Mouse (Mus musculus) right cerebral cortex, postnatal 14 days (tissue): ENCODE data around the gene Ppp1r12b.

Experiments used
- DNase-seq: peaks from one replicate; pipeline ENCODE4 v3.0.0; 2022

Gene Ppp1r12b

GRCm38 (mm10) chr1:134790716-134791439, 164.9 kb downstream of the Ppp1r12b start:
- no peak for DNase-seq

- no peak for DNase-seq
These were observed 167.6 kb downstream of the Ppp1r12b start for GRCm38 (mm10) chr1:134788096-134788495.

GRCm38 (mm10) chr1:134784911-134785310, 170.8 kb downstream of the Ppp1r12b start:
- no peak for DNase-seq

GRCm38 (mm10) chr1:134784481-134784880, 171.3 kb downstream of the Ppp1r12b start:
- DNase-seq, result no peak

- no peak for DNase-seq
These were observed 171.8 kb downstream of the Ppp1r12b start for GRCm38 (mm10) chr1:134783958-134784357.

- DNase-seq, result no peak
These were observed 172.9 kb downstream of the Ppp1r12b start for GRCm38 (mm10) chr1:134782797-134783196.

- DNase-seq, result no peak
These were observed 177.7 kb downstream of the Ppp1r12b start for GRCm38 (mm10) chr1:134777936-134778548.

- DNase-seq, result no peak
These were observed 178.4 kb downstream of the Ppp1r12b start for GRCm38 (mm10) chr1:134777201-134777885.

GRCm38 (mm10) chr1:134775631-134776030, 180.1 kb downstream of the Ppp1r12b start:
- no peak for DNase-seq

- no peak for DNase-seq
These were observed 180.9 kb downstream of the Ppp1r12b start for GRCm38 (mm10) chr1:134774728-134775287.

- DNase-seq, result no peak
These were observed 181.5 kb downstream of the Ppp1r12b start for GRCm38 (mm10) chr1:134774247-134774646.

GRCm38 (mm10) chr1:134773256-134773655, 182.5 kb downstream of the Ppp1r12b start:
- DNase-seq, result no peak

GRCm38 (mm10) chr1:134772821-134773220, 182.9 kb downstream of the Ppp1r12b start:
- DNase-seq, result no peak

GRCm38 (mm10) chr1:134771999-134772398, 183.7 kb downstream of the Ppp1r12b start:
- no peak for DNase-seq

GRCm38 (mm10) chr1:134771353-134771752, 184.4 kb downstream of the Ppp1r12b start:
- no peak for DNase-seq

GRCm38 (mm10) chr1:134770312-134770711, 185.4 kb downstream of the Ppp1r12b start:
- no peak for DNase-seq

GRCm38 (mm10) chr1:134766448-134766847, 189.3 kb downstream of the Ppp1r12b start:
- DNase-seq, result no peak

GRCm38 (mm10) chr1:134764831-134765458, 190.8 kb downstream of the Ppp1r12b start:
- no peak for DNase-seq

- no peak for DNase-seq
These were observed 191.8 kb downstream of the Ppp1r12b start for GRCm38 (mm10) chr1:134763776-134764438.

- DNase-seq, result no peak
These were observed 192.5 kb downstream of the Ppp1r12b start for GRCm38 (mm10) chr1:134763250-134763649.

GRCm38 (mm10) chr1:134761534-134761933, 194.2 kb downstream of the Ppp1r12b start:
- DNase-seq, result no peak

GRCm38 (mm10) chr1:134760642-134761041, 195.1 kb downstream of the Ppp1r12b start:
- no peak for DNase-seq

GRCm38 (mm10) chr1:134759133-134759532, 196.6 kb downstream of the Ppp1r12b start:
- no peak for DNase-seq
